Mouse (Mus musculus) right cerebral cortex, adult 18-20 months (tissue): ENCODE measurements around the gene Pabpc1l.

Experiments used
- DNase-seq: peaks from one replicate; pipeline ENCODE4 v3.0.0; 2022; ENCODE audit warnings: mixed read lengths

The Pabpc1l gene

DNA sequence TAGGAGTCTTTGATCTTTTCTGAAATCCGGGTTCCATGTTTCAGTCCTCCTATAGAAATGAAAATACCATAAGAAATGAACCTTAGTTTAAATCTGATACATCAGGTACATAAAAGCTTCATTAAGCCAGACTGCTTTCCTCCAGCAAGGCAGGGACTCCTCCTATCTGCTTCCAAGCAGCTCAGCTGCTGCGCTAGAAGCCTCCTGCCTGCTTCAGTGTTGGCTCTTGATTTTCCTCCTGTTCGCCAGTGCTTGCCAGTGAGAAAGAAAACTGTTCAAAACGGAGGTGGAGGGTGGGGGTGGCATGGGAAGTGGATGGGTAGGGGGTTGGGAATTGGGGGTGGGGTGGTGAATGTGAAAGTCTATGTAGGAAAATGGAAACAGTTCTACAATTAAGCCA is 64.3 kb downstream of the Pabpc1l start:
- DNase-seq: no peak

DNA sequence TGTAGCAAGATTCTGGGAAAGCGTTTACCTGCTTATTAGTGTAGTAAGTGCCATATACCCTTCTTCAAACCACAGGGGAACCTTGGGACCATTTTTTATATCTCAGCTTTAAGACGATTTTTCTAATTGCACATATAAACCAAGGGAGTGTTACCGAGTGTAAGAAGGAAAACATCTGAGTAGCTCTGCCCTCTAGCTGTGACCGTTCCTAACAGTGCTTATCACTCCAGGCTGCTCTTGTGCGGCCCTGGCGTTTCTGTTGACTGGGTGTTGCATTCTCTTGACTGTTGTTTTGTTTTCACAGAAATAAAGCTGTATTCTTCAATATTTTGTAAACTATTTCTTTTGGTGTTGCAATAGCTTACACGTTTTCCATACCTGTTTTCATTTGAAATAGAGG is 68.9 kb downstream of the Pabpc1l start:
- DNase-seq: no peak

DNA sequence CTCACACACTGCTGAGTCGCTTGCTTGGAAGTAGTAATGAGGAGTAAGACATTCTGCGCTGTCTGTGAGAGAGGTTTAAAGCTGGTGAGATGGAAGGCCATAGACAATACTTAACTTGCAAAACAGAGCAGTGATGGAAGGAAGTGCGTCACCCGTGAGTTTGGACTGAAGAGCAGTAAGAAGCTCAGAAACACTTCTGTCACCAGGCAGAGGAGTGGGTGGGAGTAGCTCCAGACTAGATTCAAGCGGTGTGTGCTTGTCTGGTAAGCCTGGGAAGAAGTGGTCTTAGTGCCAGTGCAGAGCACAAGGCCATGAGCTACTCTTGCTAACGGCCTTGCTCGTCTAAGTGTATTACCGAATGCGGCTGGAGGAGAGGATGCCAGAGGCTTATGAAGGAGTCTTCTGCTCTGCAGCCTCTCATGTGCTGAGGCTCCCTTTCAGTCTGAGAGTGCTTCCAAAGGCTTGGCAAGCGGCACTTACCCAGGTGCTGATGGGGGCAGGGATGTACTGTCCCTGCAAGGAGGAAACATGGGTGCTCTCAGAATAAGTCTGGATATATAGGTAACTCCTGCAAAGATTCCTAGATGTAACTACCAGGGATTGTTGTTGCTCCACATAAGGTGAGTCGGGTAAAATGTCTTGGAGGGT is 73.5 kb downstream of the Pabpc1l start:
- DNase-seq: peak; percentile 67
